Mouse (Mus musculus) intestine, embryonic 14.5 days (tissue): Measurements from ENCODE around the gene Gm9887. TPM values are rescaled to one million over a fixed set of nuclear protein-coding genes. Genes with fewer than 3 reads are reported as not detected.
"Not testable (repeated sequence)": the region's sequence is repeated elsewhere in the genome, so short reads cannot be mapped to it uniquely, and the experiment has no call there.

ENCODE experiments used
- ATAC-seq: fragments of 200-750 bp; cut with Nextera tagmentation; replicated peaks from 2 replicates; pipeline ENCODE4 v1.8.0; 2017; ENCODE audit warnings: low read depth, moderate number of reproducible peaks, moderate TSS enrichment, moderate library complexity; ENCODE audit not compliant: low FRiP score, low TSS enrichment
- DNase-seq: peaks from one replicate; pipeline ENCODE4 v3.0.0-alpha.2; 2018; ENCODE audit warnings: low spot score
- H3K27ac ChIP-seq: fragments of 300-500 bp; sonication (generic); 2 replicates; pipeline ENCODE4 v1.5.1; 2014; ENCODE audit warnings: low read depth, mild to moderate bottlenecking, control low read depth
- H3K27me3 ChIP-seq: fragments of 300-500 bp; sonication (generic); replicated peaks from 2 replicates; pipeline ENCODE4 v1.6.1; 2014; ENCODE audit warnings: low read length, control low read depth; ENCODE audit not compliant: control insufficient read depth, insufficient read depth
- H3K36me3 ChIP-seq: fragments of 300-500 bp; sonication (generic); 2 replicates; pipeline ENCODE4 v1.6.1; 2014; ENCODE audit warnings: low read length, control low read depth; ENCODE audit not compliant: control insufficient read depth, insufficient read depth
- H3K4me1 ChIP-seq: fragments of 300-500 bp; sonication (generic); replicated peaks from 2 replicates; pipeline ENCODE4 v1.6.1; 2014; ENCODE audit warnings: low read length, control low read depth, mixed read lengths; ENCODE audit not compliant: control insufficient read depth, insufficient read depth
- H3K4me2 ChIP-seq: fragments of 300-500 bp; sonication (generic); 2 replicates; pipeline ENCODE4 v1.6.1; 2014; ENCODE audit warnings: low read length
- H3K4me3 ChIP-seq: fragments of 300-500 bp; sonication (generic); 2 replicates; pipeline ENCODE4 v1.5.1; 2014; ENCODE audit warnings: low read depth, low read length, control low read depth, mixed read lengths
- H3K9ac ChIP-seq: fragments of 300-500 bp; sonication (generic); 2 replicates; pipeline ENCODE4 v1.6.1; 2014; ENCODE audit warnings: mild to moderate bottlenecking, low read length
- H3K9me3 ChIP-seq: fragments of 300-500 bp; sonication (generic); 2 replicates; pipeline ENCODE4 v1.6.1; 2016; ENCODE audit warnings: low read length, control low read depth; ENCODE audit not compliant: control insufficient read depth
- WGBS: fragments of 180-500 bp; shearing (Covaris S2); extraction: QIAGEN DNeasy Blood & Tissue Kit; methylation state at CpG from one replicate; pipeline ENCODE4 v1.1.7; 2014; 5-methylcytosine and 5-hydroxymethylcytosine counted together
- polyA plus RNA-seq: library from polyadenylated mRNA; unstranded; fragments of >200 nt; fragmentation: Nextera tagmentation; extraction: Ambion mirVana; gene quantifications from 2 replicates; pipeline ENCODE4 v1.2.1, GENCODE M21; 2014

Gene Gm9887
- polyA plus RNA-seq, 1 experiment from 2014 or later: 1.5 TPM

DNA sequence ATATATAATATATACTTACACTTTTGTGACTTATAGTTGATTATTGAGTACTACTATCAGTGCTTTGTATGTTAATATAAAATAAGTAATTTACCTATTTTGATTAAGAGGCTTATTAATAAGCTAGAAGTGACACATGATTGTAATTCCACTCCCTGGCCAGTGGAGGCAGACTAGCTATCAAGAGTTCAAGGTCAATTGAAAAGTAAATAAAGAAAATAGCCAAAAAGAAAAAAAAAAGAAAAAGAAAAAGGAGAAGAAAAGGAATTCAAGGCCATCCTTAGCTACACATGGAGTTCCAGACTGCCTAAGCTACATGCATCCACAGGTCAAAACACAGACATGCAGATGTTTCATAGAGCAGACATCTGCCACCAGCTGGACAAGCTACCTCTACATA is 5.8 kb downstream of the Gm9887 start:
- Histone ChIP-seq H3K9ac (no peak overlapping the region), H3K27me3 (no peaks in the 10 kb centered on the region), H3K36me3 (no peaks in the 10 kb centered on the region), H3K9me3 (no peaks in the 10 kb centered on the region), H3K4me2 (no peak overlapping the region), H3K27ac (no peak overlapping the region), H3K4me1 (peaks cover 23% of the 10 kb centered on the region), H3K4me3 (no peak overlapping the region)
- DNase-seq (no peak), ATAC-seq (no peak)

DNA sequence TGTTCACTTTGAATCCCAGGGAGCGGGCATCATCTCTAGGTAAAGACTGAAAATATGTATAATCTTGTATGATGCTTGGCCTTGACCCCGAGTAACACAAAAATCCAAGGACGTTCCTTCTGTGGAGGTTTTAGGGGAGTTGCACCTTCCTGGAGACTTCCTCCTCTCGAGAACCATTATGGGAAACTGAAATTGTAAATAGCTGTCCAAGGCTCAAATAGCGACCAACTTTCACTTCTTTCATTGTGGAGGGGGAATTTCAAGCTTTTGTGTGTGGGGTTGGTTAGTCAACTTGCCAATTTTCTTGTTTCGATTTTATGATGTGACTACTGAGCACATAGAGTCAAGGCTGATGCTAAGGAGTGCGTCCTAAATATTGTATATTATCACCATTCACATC is 6.5 kb downstream of the Gm9887 start:
- H3K9ac ChIP-seq: no peak overlapping the region
- WGBS: 83% methylated on average over 7 of the region's 7 CpGs
- H3K4me3 ChIP-seq: no peak overlapping the region
- ATAC-seq: no peak
- DNase-seq: no peak
- H3K4me1 ChIP-seq: peaks cover 21% of the 10 kb centered on the region
- H3K27ac ChIP-seq: no peak overlapping the region
- no peak overlapping the region for H3K4me2 ChIP-seq
- H3K27me3 ChIP-seq: no peaks in the 10 kb centered on the region
- no peaks in the 10 kb centered on the region for H3K36me3 ChIP-seq
- H3K9me3 ChIP-seq: no peaks in the 10 kb centered on the region

DNA sequence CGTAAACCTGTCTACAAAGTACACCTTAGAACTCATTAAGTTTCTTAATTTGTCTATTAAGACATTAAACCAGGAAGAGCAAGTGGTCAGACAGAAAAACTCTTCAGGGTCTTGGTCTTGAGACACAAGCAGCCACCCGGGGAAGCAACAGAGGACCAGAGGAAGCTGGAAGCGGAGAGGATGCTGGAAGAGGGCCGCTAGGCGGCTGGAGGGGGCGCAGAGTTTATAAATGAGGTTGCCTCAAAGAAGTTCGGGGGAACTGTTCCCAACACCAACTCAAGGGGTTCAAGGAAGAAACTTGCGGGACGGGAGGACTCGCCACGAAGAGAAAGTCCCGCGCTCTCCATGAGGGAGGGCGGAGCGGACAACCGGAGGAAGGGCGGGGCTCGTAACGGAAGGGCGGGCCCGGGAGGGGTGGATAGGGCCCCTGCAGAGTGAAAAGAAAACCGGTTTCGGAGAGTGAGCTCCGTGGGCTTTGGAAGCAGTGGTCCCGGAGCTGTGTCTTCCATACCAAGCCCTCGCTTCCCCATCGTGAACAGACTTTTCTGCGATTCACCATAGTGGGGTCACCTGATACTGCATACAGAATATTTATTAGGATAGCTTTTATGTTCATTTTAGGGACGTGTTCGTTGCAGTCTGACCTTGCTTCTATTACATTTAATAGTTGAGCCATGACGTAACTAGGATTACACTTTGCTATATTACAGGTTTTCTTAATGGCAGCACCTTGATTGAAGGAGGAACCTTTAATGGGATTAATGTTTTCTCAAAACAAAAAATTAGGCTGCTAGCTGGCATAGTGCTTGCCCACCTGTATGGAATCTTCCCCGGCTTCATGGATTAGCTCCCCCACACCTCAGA is 8.1 kb downstream of the Gm9887 start:
- 4% methylated on average over 32 of the region's 32 CpGs for WGBS
- Histone ChIP-seq H3K4me2 (peak overlapping the region; percentile 57), H3K4me3 (peak overlapping the region; percentile 56), H3K27ac (peak overlapping the region; percentile 67), H3K9ac (peak overlapping the region; percentile 51), H3K36me3 (no peaks in the 10 kb centered on the region), H3K9me3 (no peaks in the 10 kb centered on the region), H3K4me1 (peaks cover 19% of the 10 kb centered on the region), H3K27me3 (no peaks in the 10 kb centered on the region)
- ATAC-seq (peak; percentile 33; the same call in 1 of the 2 replicates), DNase-seq (peak; percentile 84)

DNA sequence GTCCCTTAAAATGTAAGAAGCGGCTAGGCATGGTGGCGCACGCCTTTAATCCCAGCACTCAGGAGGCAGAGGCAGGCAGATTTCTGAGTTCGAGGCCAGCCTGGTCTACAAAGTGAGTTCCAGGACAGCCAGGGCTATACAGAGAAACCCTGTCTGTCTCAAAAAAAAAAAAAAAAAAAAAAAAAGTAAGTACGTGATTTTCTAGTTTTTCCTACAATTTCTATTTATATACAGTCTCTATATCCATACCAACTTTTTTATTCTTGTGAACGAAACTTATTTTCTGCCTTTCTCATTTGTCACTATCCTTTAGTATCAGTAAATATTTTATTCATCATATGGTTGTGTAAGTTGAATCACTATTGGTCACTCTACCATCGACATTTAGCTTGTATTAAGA is 9.1 kb downstream of the Gm9887 start:
- not testable (repeated sequence) for H3K9me3 ChIP-seq, H3K4me3 ChIP-seq, ATAC-seq, DNase-seq, H3K36me3 ChIP-seq, H3K27ac ChIP-seq, H3K9ac ChIP-seq, H3K27me3 ChIP-seq, H3K4me2 ChIP-seq
- 93% methylated on average over 7 of the region's 7 CpGs for WGBS
- peaks cover 19% of the 10 kb centered on the region for H3K4me1 ChIP-seq

DNA sequence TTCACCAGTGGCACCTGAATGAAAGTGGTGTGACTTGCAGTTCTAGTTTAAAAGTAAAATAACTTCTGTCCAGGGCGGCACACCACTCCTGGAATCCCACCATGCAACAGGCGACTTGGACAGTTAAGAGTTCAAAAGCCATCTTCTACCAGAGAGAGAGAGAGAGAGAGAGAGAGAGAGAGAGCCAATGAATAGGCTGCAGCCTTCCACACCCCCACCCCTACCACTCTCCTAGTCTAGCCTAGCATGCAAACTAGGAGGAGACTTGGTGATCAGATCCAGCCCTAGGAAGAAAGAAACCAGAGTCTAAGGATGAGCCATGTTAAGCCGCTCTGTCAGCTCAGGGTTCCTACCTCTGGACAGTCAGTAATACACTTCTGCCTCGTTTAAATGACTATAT is 9.9 kb downstream of the Gm9887 start:
- no peaks in the 10 kb centered on the region for H3K27me3 ChIP-seq
- no peaks in the 10 kb centered on the region for H3K36me3 ChIP-seq
- peak overlapping the region; percentile 96; the same call in 1 of the 2 replicates for H3K27ac ChIP-seq
- H3K4me3 ChIP-seq: peak overlapping the region; percentile 52
- no peaks in the 10 kb centered on the region for H3K9me3 ChIP-seq
- H3K9ac ChIP-seq: no peak overlapping the region; the same call in 1 of the 2 replicates
- peak overlapping the region; percentile 79 for H3K4me2 ChIP-seq
- ATAC-seq (no peak), DNase-seq (no peak)
- H3K4me1 ChIP-seq: peaks cover 19% of the 10 kb centered on the region
- WGBS: 46% methylated on average over 4 of the region's 4 CpGs

DNA sequence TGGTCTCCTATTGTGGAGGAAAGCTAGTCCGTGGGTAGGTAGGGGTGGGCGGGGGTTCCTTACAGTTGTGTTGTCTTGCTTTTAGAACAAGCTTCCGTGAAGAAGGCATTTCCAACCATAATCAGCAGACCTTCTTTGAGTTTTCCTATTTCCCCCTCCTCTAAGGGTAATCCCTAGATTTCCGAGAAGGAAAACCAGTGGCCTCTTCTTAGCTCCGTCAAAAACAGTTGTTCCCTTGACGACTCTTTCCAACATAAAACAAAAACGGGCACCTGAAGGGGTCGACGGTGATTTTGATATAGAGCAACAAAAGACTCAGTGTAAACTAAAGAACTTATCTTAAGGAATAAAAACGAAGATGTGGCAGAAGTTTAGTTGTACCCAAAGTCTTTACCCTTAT is 10.3 kb downstream of the Gm9887 start:
- H3K27me3 ChIP-seq: no peaks in the 10 kb centered on the region
- ATAC-seq (no peak), DNase-seq (no peak)
- H3K4me2 ChIP-seq: peak overlapping the region; percentile 79
- H3K4me3 ChIP-seq: peak overlapping the region; percentile 52
- peaks cover 19% of the 10 kb centered on the region for H3K4me1 ChIP-seq
- H3K9me3 ChIP-seq: no peaks in the 10 kb centered on the region
- peak overlapping the region; percentile 63 for H3K9ac ChIP-seq
- peak overlapping the region; percentile 96 for H3K27ac ChIP-seq
- no peaks in the 10 kb centered on the region for H3K36me3 ChIP-seq
- 7% methylated on average over 10 of the region's 10 CpGs for WGBS

DNA sequence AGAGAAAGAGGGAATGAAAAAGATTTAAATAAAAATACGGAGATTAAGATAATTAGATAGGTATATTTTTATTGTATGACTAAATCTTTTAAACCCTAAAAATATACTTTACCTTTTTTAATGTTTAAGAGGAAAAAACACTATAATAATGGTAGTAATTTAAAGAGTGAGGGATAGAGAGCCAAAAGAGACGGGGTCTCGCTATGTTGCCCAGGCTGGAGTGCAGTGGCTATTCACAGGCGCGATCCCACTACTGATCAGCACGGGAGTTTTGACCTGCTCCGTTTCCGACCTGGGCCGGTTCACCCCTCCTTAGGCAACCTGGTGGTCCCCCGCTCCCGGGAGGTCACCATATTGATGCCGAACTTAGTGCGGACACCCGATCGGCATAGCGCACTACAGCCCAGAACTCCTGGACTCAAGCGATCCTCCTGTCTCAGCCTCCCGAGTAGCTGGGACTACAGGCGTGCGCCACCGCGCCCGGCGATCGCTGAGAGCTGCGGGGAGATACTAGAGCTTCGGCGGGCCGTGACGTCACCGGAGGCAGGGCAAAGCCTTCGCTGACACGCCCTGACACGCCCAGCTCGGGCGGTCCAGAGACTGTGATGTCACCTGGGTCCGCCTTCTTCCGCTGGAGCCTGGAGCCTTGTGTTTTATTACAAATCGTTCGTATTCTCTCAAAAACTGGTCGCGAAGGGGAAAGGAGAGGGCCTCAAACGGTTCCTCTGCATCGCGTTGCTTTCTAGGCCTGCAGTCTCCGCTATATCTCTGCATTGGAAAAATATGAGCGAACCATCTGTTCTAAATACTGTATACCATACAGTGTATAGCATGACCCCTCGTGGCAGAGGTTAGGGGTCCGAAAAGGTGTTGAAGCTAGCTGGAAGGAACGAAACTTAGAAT is 11.0 kb downstream of the Gm9887 start:
- peaks cover 19% of the 10 kb centered on the region for H3K4me1 ChIP-seq
- peak overlapping the region; percentile 96 for H3K27ac ChIP-seq
- peak overlapping the region; percentile 52 for H3K4me3 ChIP-seq
- H3K9me3 ChIP-seq, H3K27me3 ChIP-seq, H3K36me3 ChIP-seq: not testable (repeated sequence)
- WGBS: 1% methylated on average over 39 of the region's 50 CpGs
- H3K9ac ChIP-seq: peak overlapping the region; percentile 63
- peak overlapping the region; percentile 79 for H3K4me2 ChIP-seq
- DNase-seq (peak; percentile 100), ATAC-seq (peak; percentile 95)

DNA sequence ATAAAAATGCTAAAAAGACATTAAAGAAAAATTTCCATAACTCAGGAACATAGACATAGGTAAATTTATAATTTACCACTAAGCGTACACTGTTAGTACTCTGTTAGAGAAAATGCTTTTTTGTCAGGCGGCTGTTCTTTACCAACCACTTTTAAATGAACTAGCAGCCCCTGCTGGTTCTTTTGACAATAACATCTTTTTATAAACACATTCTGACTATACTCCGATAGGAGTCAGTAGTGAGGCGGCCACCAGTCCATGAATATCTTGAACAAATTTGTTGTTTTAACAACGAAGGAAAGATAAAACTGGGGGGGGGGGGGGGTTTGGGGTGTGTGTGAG is 11.6 kb downstream of the Gm9887 start:
- no peaks in the 10 kb centered on the region for H3K9me3 ChIP-seq
- H3K27ac ChIP-seq: no peak overlapping the region
- no peaks in the 10 kb centered on the region for H3K36me3 ChIP-seq
- 22% methylated on average over 5 of the region's 5 CpGs for WGBS
- no peak overlapping the region for H3K9ac ChIP-seq
- DNase-seq (peak; percentile 68), ATAC-seq (no peak)
- peaks cover 19% of the 10 kb centered on the region for H3K4me1 ChIP-seq
- H3K4me2 ChIP-seq: no peak overlapping the region
- H3K27me3 ChIP-seq: no peaks in the 10 kb centered on the region
- no peak overlapping the region for H3K4me3 ChIP-seq
